22 mouse cellular contexts compared by ENCODE assay signal in genomic region chr15:31349046-31349445, GRCm38 (mm10). TPM values are rescaled to one million over a fixed set of nuclear protein-coding genes. Genes with fewer than 3 reads are reported as not detected.
A peak's percentile ranks its signal among the peaks of the same experiment; 100 is the strongest.
DNase-seq lines count a peak whose midpoint lies in the region; ATAC-seq and TF ChIP-seq lines count a peak whose summit lies in the region.
"Had no signal": no experiment of that assay in that cellular context is flagged by ENCODE, and none has a peak within 500 bp of the region (broad histone marks: within the 10 kb centered on the region; RNA-seq: fewer than 3 reads in every experiment).

No protein-coding gene starts in this region.

- H3K9me3 ChIP-seq in megakaryocyte, embryonic 14.5 days: no peaks in the 10 kb centered on the region
- no peaks in the 10 kb centered on the region for H3K9me3 ChIP-seq in intestine, embryonic 15.5 days
- H3K9me3 ChIP-seq: forebrain, embryonic 10.5 days; forebrain, embryonic 13.5 days; heart, embryonic 12.5 days; heart, embryonic 15.5 days; hindbrain, embryonic 10.5 days; hindbrain, embryonic 13.5 days had no signal

- H3K27ac ChIP-seq in layer of hippocampus, adult 2 months: peak overlapping the region; percentile 59; the same call in 1 of the 2 replicates
- peak overlapping the region; percentile 97 for H3K27ac ChIP-seq in macrophage
- no peak overlapping the region for H3K27ac ChIP-seq in intestine, embryonic 15.5 days
- H3K27ac ChIP-seq: forebrain, embryonic 13.5 days; heart, embryonic 15.5 days; hindbrain, embryonic 10.5 days; hindbrain, embryonic 13.5 days had no signal

- H3K9ac ChIP-seq in intestine, embryonic 15.5 days: no peak overlapping the region
- H3K9ac ChIP-seq: forebrain, embryonic 13.5 days; heart, embryonic 12.5 days; heart, embryonic 15.5 days; hindbrain, embryonic 13.5 days had no signal

- TF ChIP-seq CTCF in layer of hippocampus, adult 2 months (conservative IDR thresholded peaks at IDR 0.05): no peak

- H3K4me3 ChIP-seq in layer of hippocampus, adult 2 months: no peak overlapping the region
- peak overlapping the region; percentile 87 for H3K4me3 ChIP-seq in megakaryocyte, embryonic 14.5 days (replicated peaks)
- H3K4me3 ChIP-seq in macrophage (ENCODE audit: inconsistent target): peak overlapping the region; percentile 7; the same call in 1 of the 2 replicates
- no peak overlapping the region for H3K4me3 ChIP-seq in intestine, embryonic 15.5 days (replicated peaks)
- H3K4me3 ChIP-seq: forebrain, embryonic 10.5 days; forebrain, embryonic 13.5 days; heart, embryonic 12.5 days; heart, embryonic 15.5 days; hindbrain, embryonic 10.5 days; hindbrain, embryonic 13.5 days had no signal

- H3K4me2 ChIP-seq in intestine, embryonic 15.5 days (replicated peaks): no peak overlapping the region
- H3K4me2 ChIP-seq: forebrain, embryonic 13.5 days; heart, embryonic 12.5 days; heart, embryonic 15.5 days; hindbrain, embryonic 13.5 days had no signal

- DNase-seq in layer of hippocampus, adult 2 months (ENCODE audit: low spot score in 2 of 2): no peak
- no peak for DNase-seq in layer of hippocampus, adult 11-12 months (ENCODE audit: low spot score)
- no peak for DNase-seq in kidney, adult 9 months
- DNase-seq: adrenal gland, adult 2 months; adrenal gland, postnatal 14 days; cerebellum, adult 18-20 months; cerebellum, adult 9-10 months; cerebellum, postnatal 14 days; gastrocnemius, postnatal 25 days; heart, postnatal 10 days had no signal

- WGBS in macrophage (ENCODE audit: missing documents): 60% methylated on average over 5 of the region's 5 CpGs
- WGBS in intestine, embryonic 15.5 days: 79% methylated on average over 5 of the region's 5 CpGs

- H3K36me3 ChIP-seq in megakaryocyte, embryonic 14.5 days (replicated peaks; ENCODE audit: low read length): peaks cover 23% of the 10 kb centered on the region
- no peaks in the 10 kb centered on the region for H3K36me3 ChIP-seq in macrophage (ENCODE audit: inconsistent target)
- H3K36me3 ChIP-seq in intestine, embryonic 15.5 days: no peaks in the 10 kb centered on the region
- H3K36me3 ChIP-seq: forebrain, embryonic 10.5 days; heart, embryonic 12.5 days; heart, embryonic 15.5 days; hindbrain, embryonic 10.5 days; hindbrain, embryonic 13.5 days had no signal

- H3K79me2 ChIP-seq in macrophage (ENCODE audit: inconsistent target): peaks cover 69% of the 10 kb centered on the region

- peaks cover 92% of the 10 kb centered on the region for H3K4me1 ChIP-seq in megakaryocyte, embryonic 14.5 days
- H3K4me1 ChIP-seq in intestine, embryonic 15.5 days (replicated peaks): no peaks in the 10 kb centered on the region
- H3K4me1 ChIP-seq: forebrain, embryonic 13.5 days had no signal

- ATAC-seq in megakaryocyte, adult 5-6 weeks (ENCODE audit: poor library complexity, severe bottlenecking): no peak
- no peak for ATAC-seq in intestine, embryonic 15.5 days
- ATAC-seq: forebrain, embryonic 13.5 days; forebrain, embryonic 16.5 days; hindbrain, embryonic 16.5 days had no signal

- H3K27me3 ChIP-seq in megakaryocyte, embryonic 14.5 days (replicated peaks): no peaks in the 10 kb centered on the region
- no peaks in the 10 kb centered on the region for H3K27me3 ChIP-seq in intestine, embryonic 15.5 days (replicated peaks)
- H3K27me3 ChIP-seq: forebrain, embryonic 13.5 days; heart, embryonic 12.5 days; heart, embryonic 15.5 days had no signal

RNA-seq across cellular contexts. Expression of gene Ankrd33b, which starts 18.5 kb away (rescaled TPM):
- total RNA-seq in layer of hippocampus, adult 2 months (2021): 10 to 100 TPM; 58.7 to 59.4 TPM
- polyA plus RNA-seq in megakaryocyte, embryonic 14.5 days (2012; ENCODE audit: insufficient read depth, low replicate concordance): 6.1 and 23.0 TPM in 2 replicates
- 4.8 and 5.1 TPM in 2 replicates for total RNA-seq in megakaryocyte, adult 5-6 weeks (2015)
- 5.8 and 9.1 TPM in 2 replicates for total RNA-seq in megakaryocyte, adult 5-6 weeks (2017)
- total RNA-seq in macrophage (2018; cell fraction: chromatin; rRNA removed): 100 to 1,000 TPM in 20 of 26 experiments, 10 to 100 TPM in 6; 61.5 to 833 (median 201) TPM
- 100 to 1,000 TPM in 3 of 26 experiments, 10 to 100 TPM in 23; 16.5 to 151 (median 40.9) TPM for total RNA-seq in macrophage (2018; cell fraction: cytosol; rRNA removed)
- total RNA-seq in macrophage (2018; cell fraction: nucleus; rRNA removed): 100 to 1,000 TPM in 19 of 26 experiments, 10 to 100 TPM in 7; 37.9 to 414 (median 149) TPM
- polyA plus RNA-seq in macrophage (2018): 17.4 to 30.3 TPM (median 22.9 TPM) in 3 replicates
- polyA plus RNA-seq in intestine, embryonic 15.5 days (2015; fragmentation: Nextera tagmentation; extraction: Ambion mirVana): 0.34 and 0.43 TPM in 2 replicates

Comparison
In these comparisons a context has a peak if more than half of its experiments do, and no peak if none do; other contexts are left out.
1. H3K4me3 ChIP-seq: peak in megakaryocyte, embryonic 14.5 days (single experiment) and macrophage (single experiment); none in layer of hippocampus, adult 2 months (single experiment) and intestine, embryonic 15.5 days (single experiment).